Mouse (Mus musculus) erythroblast, embryonic 14.5 days (primary cell): ENCODE data around the gene Olfr1354.
"Not testable (repeated sequence)": the region's sequence is repeated elsewhere in the genome, so short reads cannot be mapped to it uniquely, and the experiment has no call there.

ENCODE experiments used
- GATA1 ChIP-seq: IDR thresholded peaks from 2 replicates; pipeline ENCODE4 v1.6.1; 2012; ENCODE audit warnings: low read length, inconsistent platforms, mixed read lengths
- TAL1 ChIP-seq: IDR thresholded peaks from 3 replicates; pipeline ENCODE4 v1.6.1; 2012; ENCODE audit warnings: low read length, inconsistent platforms, mixed read lengths

GRCm38 (mm10) chr10:78963009-78963408 is 50.0 kb downstream of the Olfr1354 start, which contains the start of gene Olfr1353:
- TF ChIP-seq GATA1, TAL1: not testable (repeated sequence)
